Mouse (Mus musculus): ENCODE data around the gene Creb5.

DNA sequence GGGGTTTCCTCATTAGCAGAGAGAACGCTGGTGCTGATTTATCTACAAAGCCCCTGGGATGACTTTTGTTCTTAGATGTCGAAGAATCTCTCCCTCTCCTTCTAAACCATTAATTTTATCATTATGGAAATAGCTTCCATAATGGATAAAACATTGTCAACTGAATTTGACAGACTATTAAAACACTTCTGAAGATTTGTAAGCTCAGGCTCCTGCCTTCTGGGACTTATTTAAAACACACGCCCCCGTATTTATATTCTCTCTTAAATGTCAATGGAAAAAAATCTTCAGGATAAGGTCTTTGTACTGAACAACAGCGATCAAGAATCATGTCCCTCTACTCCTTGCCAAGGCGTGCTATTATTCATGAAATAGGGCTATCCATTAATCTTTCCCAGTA is 448.6 kb downstream of the Creb5 start:
- no peak for TF ChIP-seq CTCF (IDR thresholded peaks at IDR 0.05)
- no peak for TF ChIP-seq POLR2A (IDR thresholded peaks at IDR 0.05; ENCODE audit: insufficient read depth, low read depth, low read length)

Measured in heart, adult 2 months (tissue).